Mouse (Mus musculus): ENCODE results near the gene Mapre1.

GRCm38 (mm10) chr2:153710701-153711330 lies 30.3 kb upstream of the Mapre1 start:
- TF ChIP-seq CTCF (IDR thresholded peaks at IDR 0.05; ENCODE audit: low read depth, low read length) (peak; percentile 38; the same call in 1 of the 2 replicates), TAL1 (conservative IDR thresholded peaks at IDR 0.05; ENCODE audit: low read depth, low read length) (no peak), POLR2AphosphoS5 (IDR thresholded peaks at IDR 0.05; ENCODE audit: insufficient replicate concordance, low read depth, low read length) (no peak), GATA1 (IDR thresholded peaks at IDR 0.05; ENCODE audit: borderline replicate concordance, low read length) (no peak)

Data from G1E (cell line).